Mouse (Mus musculus): ENCODE results near the gene Slc52a3. TPM values are rescaled to one million over a fixed set of nuclear protein-coding genes. Genes with fewer than 3 reads are reported as not detected.

Gene Slc52a3
- polyA plus RNA-seq, 1 experiment from 2014 or later, result 0.43 TPM

DNA sequence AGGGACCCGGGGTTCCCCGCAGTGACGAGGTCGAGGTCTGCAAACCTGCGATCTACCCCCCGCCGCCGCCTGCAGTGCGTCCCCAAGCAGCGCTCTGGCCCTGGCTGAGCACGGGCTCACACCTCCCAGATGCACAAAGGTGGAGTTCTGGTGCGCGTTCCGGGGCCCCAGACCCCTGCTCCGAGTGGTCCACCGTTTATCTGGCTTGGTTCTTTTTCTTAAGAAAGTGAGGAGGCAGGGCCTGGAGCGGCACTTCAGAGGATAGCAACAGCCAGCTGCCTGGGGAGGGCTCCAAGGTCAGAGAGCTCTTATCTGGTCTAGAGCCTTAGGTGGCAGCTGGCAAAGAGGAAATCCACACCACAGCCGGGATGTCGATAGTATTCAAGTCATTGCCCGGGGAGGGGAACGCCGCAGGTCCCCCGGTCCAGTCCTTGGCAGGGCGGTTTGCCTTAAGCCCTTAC lies 52.7 kb downstream of the Slc52a3 start:
- Histone ChIP-seq H3K9me3 (ENCODE audit: low read length) (no peaks in the 10 kb centered on the region), H3K27me3 (ENCODE audit: insufficient read depth, low read length) (peaks cover 55% of the 10 kb centered on the region), H3K4me2 (ENCODE audit: low read depth, low read length) (peak overlapping the region; percentile 60), H3K4me1 (ENCODE audit: insufficient read depth) (peaks cover 7% of the 10 kb centered on the region; the same call in 1 of the 2 replicates), H3K9ac (replicated peaks) (no peak overlapping the region), H3K4me3 (ENCODE audit: low read depth, low read length) (peak overlapping the region; percentile 27), H3K36me3 (replicated peaks; ENCODE audit: insufficient read depth, low read length) (no peaks in the 10 kb centered on the region), H3K27ac (ENCODE audit: low read depth) (no peak overlapping the region)
- no peak for ATAC-seq
- TF ChIP-seq EP300 (IDR thresholded peaks at IDR 0.05; ENCODE audit: low read depth), result no peak
- no peak for TF ChIP-seq CTCF (IDR thresholded peaks at IDR 0.05; ENCODE audit: low read depth)
- WGBS (ENCODE audit: insufficient replicate concordance), result 2% methylated on average over 20 of the region's 24 CpGs
- no peak for DNase-seq

DNA sequence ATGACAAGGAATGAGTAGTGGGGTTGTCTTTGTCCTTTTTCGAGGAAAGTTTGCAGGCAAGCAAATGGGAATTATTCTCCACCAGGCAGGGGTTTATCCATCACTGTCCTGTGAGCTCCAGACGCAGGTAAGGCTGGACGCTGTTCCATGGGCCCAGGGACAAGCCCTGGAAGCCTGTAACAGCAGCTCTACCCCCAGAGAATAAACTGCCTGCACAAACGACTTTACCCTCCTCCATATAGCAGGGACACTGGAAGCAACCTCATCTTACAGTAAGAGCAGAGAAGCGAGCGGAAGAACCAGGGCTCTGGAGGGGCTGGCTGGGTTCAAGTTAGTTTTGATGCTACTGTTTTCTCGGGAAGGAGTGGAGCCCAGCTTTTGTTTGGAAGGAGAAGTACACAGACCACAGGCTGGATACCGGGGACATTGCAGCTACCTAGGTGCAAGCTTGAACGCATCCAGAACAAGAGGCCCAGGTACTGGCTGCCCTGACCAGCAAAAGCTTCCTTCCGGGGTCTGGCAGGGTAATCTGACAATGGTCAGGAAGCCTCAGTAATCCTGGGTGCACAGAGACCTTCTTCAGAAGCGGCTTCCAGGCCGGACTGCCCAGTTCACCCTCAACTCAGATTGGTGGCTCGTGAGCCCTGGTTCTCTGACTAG lies 53.4 kb downstream of the Slc52a3 start:
- H3K9ac ChIP-seq (replicated peaks), result no peak overlapping the region
- H3K27me3 ChIP-seq (ENCODE audit: insufficient read depth, low read length), result peaks cover 55% of the 10 kb centered on the region
- peaks cover 7% of the 10 kb centered on the region; the same call in 1 of the 2 replicates for H3K4me1 ChIP-seq (ENCODE audit: insufficient read depth)
- H3K4me3 ChIP-seq (ENCODE audit: low read depth, low read length), result no peak overlapping the region
- no peak for ATAC-seq
- no peaks in the 10 kb centered on the region for H3K36me3 ChIP-seq (replicated peaks; ENCODE audit: insufficient read depth, low read length)
- no peak overlapping the region for H3K27ac ChIP-seq (ENCODE audit: low read depth)
- TF ChIP-seq CTCF (IDR thresholded peaks at IDR 0.05; ENCODE audit: low read depth), result no peak
- TF ChIP-seq EP300 (IDR thresholded peaks at IDR 0.05; ENCODE audit: low read depth), result no peak
- 7% methylated on average over 13 of the region's 13 CpGs for whole genome bisulfite sequencing (ENCODE audit: insufficient replicate concordance)
- no peak overlapping the region for H3K4me2 ChIP-seq (ENCODE audit: low read depth, low read length)
- H3K9me3 ChIP-seq (ENCODE audit: low read length), result no peaks in the 10 kb centered on the region
- no peak for DNase-seq

DNA sequence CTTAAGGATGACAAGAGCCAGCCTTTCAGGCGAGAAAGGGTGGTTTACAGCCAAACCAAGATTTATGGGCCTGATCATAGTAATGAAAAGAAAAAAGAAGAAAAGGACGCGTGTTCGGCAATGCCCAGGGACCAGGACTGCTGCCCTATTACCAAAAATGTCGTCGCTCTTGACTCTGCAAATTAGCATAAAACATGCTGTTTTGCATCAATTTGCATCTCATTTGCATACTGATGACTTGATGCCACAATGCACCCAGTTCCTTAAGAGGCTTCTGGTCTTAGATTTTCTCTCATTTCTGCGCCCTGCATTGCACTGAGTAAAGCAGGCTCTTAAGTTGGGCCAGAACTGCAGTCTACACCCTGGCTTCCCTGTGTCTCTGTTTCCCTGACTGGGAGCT lies 54.0 kb downstream of the Slc52a3 start:
- Histone ChIP-seq H3K9me3 (ENCODE audit: low read length) (no peaks in the 10 kb centered on the region), H3K4me2 (ENCODE audit: low read depth, low read length) (no peak overlapping the region), H3K9ac (replicated peaks) (no peak overlapping the region), H3K27ac (ENCODE audit: low read depth) (no peak overlapping the region), H3K4me3 (ENCODE audit: low read depth, low read length) (no peak overlapping the region), H3K36me3 (replicated peaks; ENCODE audit: insufficient read depth, low read length) (no peaks in the 10 kb centered on the region), H3K27me3 (ENCODE audit: insufficient read depth, low read length) (peaks cover 55% of the 10 kb centered on the region), H3K4me1 (ENCODE audit: insufficient read depth) (peaks cover 7% of the 10 kb centered on the region; the same call in 1 of the 2 replicates)
- no peak for DNase-seq
- no peak for ATAC-seq
- TF ChIP-seq CTCF (IDR thresholded peaks at IDR 0.05; ENCODE audit: low read depth), result no peak
- no peak for TF ChIP-seq EP300 (IDR thresholded peaks at IDR 0.05; ENCODE audit: low read depth)
- 15% methylated on average over 7 of the region's 7 CpGs for WGBS (ENCODE audit: insufficient replicate concordance)

DNA sequence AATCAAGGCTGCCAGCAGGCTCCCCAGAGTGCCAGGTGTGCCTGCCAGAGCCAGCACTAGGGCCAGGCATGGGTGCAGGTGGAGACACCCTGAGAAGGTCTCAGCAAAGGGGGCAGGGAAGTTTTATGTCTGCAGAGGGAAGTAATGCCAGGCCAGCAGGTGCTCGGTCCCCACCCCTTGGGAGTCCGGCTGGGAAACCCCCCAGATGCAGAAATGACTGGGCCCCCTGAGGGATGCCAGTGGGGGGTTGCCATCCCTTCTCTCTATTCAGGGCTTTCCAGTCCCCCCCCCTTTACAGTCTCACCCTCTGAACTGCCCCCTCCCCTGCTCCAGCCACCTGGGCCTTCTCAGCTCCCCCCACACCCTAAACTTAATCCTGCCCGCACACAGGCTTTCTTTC lies 55.7 kb downstream of the Slc52a3 start:
- peaks cover 50% of the 10 kb centered on the region for H3K27me3 ChIP-seq (ENCODE audit: insufficient read depth, low read length)
- 65% methylated on average over 3 of the region's 3 CpGs for WGBS (ENCODE audit: insufficient replicate concordance)
- no peak overlapping the region for H3K27ac ChIP-seq (ENCODE audit: low read depth)
- TF ChIP-seq EP300 (IDR thresholded peaks at IDR 0.05; ENCODE audit: low read depth) (no peak), CTCF (IDR thresholded peaks at IDR 0.05; ENCODE audit: low read depth) (no peak)
- no peak overlapping the region for H3K4me2 ChIP-seq (ENCODE audit: low read depth, low read length)
- DNase-seq, result no peak
- no peak overlapping the region for H3K9ac ChIP-seq (replicated peaks)
- no peaks in the 10 kb centered on the region for H3K9me3 ChIP-seq (ENCODE audit: low read length)
- no peak overlapping the region for H3K4me3 ChIP-seq (ENCODE audit: low read depth, low read length)
- no peaks in the 10 kb centered on the region for H3K36me3 ChIP-seq (replicated peaks; ENCODE audit: insufficient read depth, low read length)
- peaks cover 7% of the 10 kb centered on the region; the same call in 1 of the 2 replicates for H3K4me1 ChIP-seq (ENCODE audit: insufficient read depth)
- ATAC-seq, result no peak

DNA sequence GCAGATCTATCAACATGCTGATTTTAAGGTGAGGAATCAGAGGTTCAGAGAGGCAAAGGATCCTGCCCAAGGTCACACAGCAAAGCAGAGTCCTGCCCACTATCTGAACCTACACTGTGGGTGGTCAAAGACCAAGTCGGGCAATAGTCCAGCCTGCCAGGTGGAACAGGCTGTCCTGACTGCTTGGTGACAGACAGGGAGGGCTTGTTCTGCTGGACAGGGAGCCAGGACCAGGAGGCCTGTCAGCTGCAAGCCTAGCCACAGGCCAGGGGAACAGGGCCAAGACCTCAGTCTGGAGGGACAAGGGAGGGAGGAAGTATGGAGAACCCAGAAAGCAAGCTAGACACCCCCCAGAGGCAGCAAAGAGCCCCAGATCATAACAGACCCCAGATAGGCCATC lies 59.1 kb downstream of the Slc52a3 start:
- Histone ChIP-seq H3K4me3 (ENCODE audit: low read depth, low read length) (no peak overlapping the region), H3K4me2 (ENCODE audit: low read depth, low read length) (no peak overlapping the region), H3K27ac (ENCODE audit: low read depth) (no peak overlapping the region), H3K27me3 (ENCODE audit: insufficient read depth, low read length) (peaks cover 21% of the 10 kb centered on the region), H3K9ac (replicated peaks) (no peak overlapping the region), H3K9me3 (ENCODE audit: low read length) (no peaks in the 10 kb centered on the region), H3K36me3 (replicated peaks; ENCODE audit: insufficient read depth, low read length) (no peaks in the 10 kb centered on the region), H3K4me1 (ENCODE audit: insufficient read depth) (no peaks in the 10 kb centered on the region)
- TF ChIP-seq EP300 (IDR thresholded peaks at IDR 0.05; ENCODE audit: low read depth), result no peak
- TF ChIP-seq CTCF (IDR thresholded peaks at IDR 0.05; ENCODE audit: low read depth), result no peak
- no peak for ATAC-seq
- no peak for DNase-seq
- WGBS (ENCODE audit: insufficient replicate concordance), result 60% methylated on average over 1 of the region's 1 CpGs

DNA sequence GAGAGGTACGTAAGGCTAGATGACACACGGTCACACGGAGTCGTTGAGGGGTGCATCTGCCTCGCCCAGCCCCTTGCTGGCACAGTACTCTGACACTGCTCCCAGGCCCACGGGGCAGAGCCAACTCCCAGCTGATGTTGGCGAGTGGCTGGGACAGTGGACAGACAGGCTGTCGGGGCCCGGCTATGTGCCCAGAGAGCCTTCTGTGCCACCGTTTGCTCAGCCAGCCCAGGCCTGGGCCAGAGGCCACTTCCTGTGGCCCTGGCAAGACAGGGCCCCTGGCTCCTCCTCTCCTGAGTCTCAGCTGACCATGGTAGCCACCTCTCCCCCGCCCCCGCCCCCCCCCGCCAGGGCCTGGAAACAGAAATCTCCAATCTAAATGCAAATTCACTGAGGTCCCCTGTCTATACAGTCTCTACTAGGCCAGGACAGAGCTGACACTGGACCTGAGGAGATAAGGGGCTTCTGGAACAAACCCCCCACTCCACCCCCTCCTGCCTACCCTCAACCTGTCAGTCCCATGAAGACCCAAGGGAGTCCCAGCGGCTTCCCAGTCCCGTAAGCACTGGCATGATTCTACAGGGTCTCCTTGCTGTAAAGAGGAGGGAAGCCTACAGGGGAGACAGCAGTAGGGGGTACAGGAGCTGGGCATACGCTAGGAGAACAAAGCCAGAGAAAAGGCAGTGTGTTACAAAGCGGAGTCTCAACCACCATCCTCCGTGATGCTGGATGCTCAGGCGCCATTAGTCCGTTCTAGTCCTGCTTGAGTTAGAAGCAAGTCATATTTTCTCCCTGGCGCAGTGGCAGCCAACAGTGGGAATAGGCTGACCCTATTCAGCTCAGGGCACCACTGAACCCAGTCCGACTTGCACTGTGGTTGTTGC lies 60.3 kb downstream of the Slc52a3 start:
- no peak for DNase-seq
- WGBS (ENCODE audit: insufficient replicate concordance), result 63% methylated on average over 22 of the region's 22 CpGs

More for the DNA sequence above, 60.3 kb downstream of the Slc52a3 start:
- no peak for ATAC-seq
- H3K36me3 ChIP-seq (replicated peaks; ENCODE audit: insufficient read depth, low read length), result no peaks in the 10 kb centered on the region
- no peak overlapping the region for H3K27ac ChIP-seq (ENCODE audit: low read depth)
- H3K9ac ChIP-seq (replicated peaks), result no peak overlapping the region
- no peaks in the 10 kb centered on the region for H3K9me3 ChIP-seq (ENCODE audit: low read length)
- TF ChIP-seq CTCF (IDR thresholded peaks at IDR 0.05; ENCODE audit: low read depth), result no peak
- no peak for TF ChIP-seq EP300 (IDR thresholded peaks at IDR 0.05; ENCODE audit: low read depth)
- no peak overlapping the region for H3K4me2 ChIP-seq (ENCODE audit: low read depth, low read length)
- H3K4me1 ChIP-seq (ENCODE audit: insufficient read depth), result no peaks in the 10 kb centered on the region
- no peak overlapping the region for H3K4me3 ChIP-seq (ENCODE audit: low read depth, low read length)
- H3K27me3 ChIP-seq (ENCODE audit: insufficient read depth, low read length), result peaks cover 17% of the 10 kb centered on the region; the same call in 1 of the 2 replicates
